17 mouse cellular contexts compared by ENCODE assay signal in genomic region chr14:25181406-25181805, GRCm38 (mm10).
A peak's percentile ranks its signal among the peaks of the same experiment; 100 is the strongest.
DNase-seq lines count a peak whose midpoint lies in the region; ATAC-seq lines count a peak whose summit lies in the region.
"Had no signal": no experiment of that assay in that cellular context is flagged by ENCODE, and none has a peak within 500 bp of the region (broad histone marks: within the 10 kb centered on the region; RNA-seq: fewer than 3 reads in every experiment).

No protein-coding gene starts in this region.

- H3K27me3 ChIP-seq in heart, embryonic 12.5 days (replicated peaks): no peaks in the 10 kb centered on the region
- H3K27me3 ChIP-seq in intestine, embryonic 14.5 days (replicated peaks; ENCODE audit: control insufficient read depth, insufficient read depth, low read length): no peaks in the 10 kb centered on the region
- H3K27me3 ChIP-seq: hindbrain, embryonic 15.5 days; limb, embryonic 13.5 days; neural tube, embryonic 15.5 days had no signal

- no peak for ATAC-seq in heart, embryonic 12.5 days (ENCODE audit: insufficient number of reproducible peaks, low FRiP score)
- peak; percentile 60; the same call in 1 of the 2 replicates for ATAC-seq in intestine, embryonic 14.5 days (replicated peaks; ENCODE audit: low FRiP score, low TSS enrichment, low read depth)
- ATAC-seq in cerebellum, adult (ENCODE audit: insufficient number of reproducible peaks, low FRiP score, low TSS enrichment): no peak
- ATAC-seq: forebrain, postnatal 0 days; midbrain, embryonic 16.5 days had no signal

- no peak overlapping the region for H3K4me3 ChIP-seq in heart, embryonic 12.5 days
- no peak overlapping the region for H3K4me3 ChIP-seq in intestine, embryonic 14.5 days (ENCODE audit: low read depth, low read length)
- H3K4me3 ChIP-seq: embryonic facial prominence, embryonic 15.5 days; heart, embryonic 13.5 days; hindbrain, embryonic 15.5 days; limb, embryonic 13.5 days; neural tube, embryonic 15.5 days had no signal

- WGBS in heart, embryonic 12.5 days: 60% methylated on average over 2 of the region's 2 CpGs
- 51% methylated on average over 2 of the region's 2 CpGs for WGBS in intestine, embryonic 14.5 days

- no peak overlapping the region for H3K27ac ChIP-seq in heart, embryonic 12.5 days (ENCODE audit: poor library complexity, severe bottlenecking)
- no peak overlapping the region for H3K27ac ChIP-seq in intestine, embryonic 14.5 days (ENCODE audit: low read depth)
- H3K27ac ChIP-seq: embryonic facial prominence, embryonic 15.5 days; heart, embryonic 13.5 days; hindbrain, embryonic 15.5 days; limb, embryonic 13.5 days; neural tube, embryonic 15.5 days had no signal

- H3K9ac ChIP-seq in heart, embryonic 12.5 days: no peak overlapping the region
- no peak overlapping the region for H3K9ac ChIP-seq in intestine, embryonic 14.5 days (ENCODE audit: low read length)
- H3K9ac ChIP-seq: embryonic facial prominence, embryonic 15.5 days; forebrain, postnatal 0 days; heart, embryonic 13.5 days; hindbrain, embryonic 15.5 days; limb, embryonic 13.5 days; neural tube, embryonic 15.5 days had no signal

- peaks cover 21% of the 10 kb centered on the region for H3K4me1 ChIP-seq in heart, embryonic 12.5 days (replicated peaks)
- H3K4me1 ChIP-seq in intestine, embryonic 14.5 days (replicated peaks; ENCODE audit: control insufficient read depth, insufficient read depth, low read length): peaks cover 11% of the 10 kb centered on the region

- no peak overlapping the region for H3K4me2 ChIP-seq in heart, embryonic 12.5 days
- no peak overlapping the region for H3K4me2 ChIP-seq in intestine, embryonic 14.5 days (ENCODE audit: low read length)
- H3K4me2 ChIP-seq: embryonic facial prominence, embryonic 15.5 days; heart, embryonic 13.5 days; hindbrain, embryonic 15.5 days; limb, embryonic 13.5 days; neural tube, embryonic 15.5 days had no signal

- H3K9me3 ChIP-seq in heart, embryonic 12.5 days (replicated peaks): no peaks in the 10 kb centered on the region
- no peaks in the 10 kb centered on the region for H3K9me3 ChIP-seq in intestine, embryonic 14.5 days (ENCODE audit: control insufficient read depth, low read length)
- H3K9me3 ChIP-seq: embryonic facial prominence, embryonic 15.5 days; heart, embryonic 13.5 days; hindbrain, embryonic 15.5 days; limb, embryonic 13.5 days; neural tube, embryonic 15.5 days had no signal

- peak; percentile 91 for DNase-seq in heart, adult 11 months
- DNase-seq in intestine, embryonic 14.5 days (ENCODE audit: low spot score): no peak
- DNase-seq in kidney, postnatal 10 days: peak; percentile 49
- peak; percentile 78 for DNase-seq in skeletal muscle tissue, adult 2 months (ENCODE audit: low read depth, low spot score)
- no peak for DNase-seq in right cerebral cortex, postnatal 10 days (ENCODE audit: low spot score in 2 of 2)
- no peak for DNase-seq in thymus, postnatal 0 days (ENCODE audit: low spot score)
- DNase-seq: cerebellum, postnatal 25 days; forebrain, postnatal 0 days; lung, postnatal 4 days had no signal

- no peaks in the 10 kb centered on the region for H3K36me3 ChIP-seq in heart, embryonic 12.5 days
- H3K36me3 ChIP-seq in intestine, embryonic 14.5 days (ENCODE audit: control insufficient read depth, insufficient read depth, low read length): no peaks in the 10 kb centered on the region
- H3K36me3 ChIP-seq: embryonic facial prominence, embryonic 15.5 days; heart, embryonic 13.5 days; hindbrain, embryonic 15.5 days; limb, embryonic 13.5 days; neural tube, embryonic 15.5 days had no signal

Comparison
In these comparisons a context has a peak if more than half of its experiments do, and no peak if none do; other contexts are left out.
1. DNase-seq: peak in heart, adult 11 months (single experiment), kidney, postnatal 10 days (single experiment) and skeletal muscle tissue, adult 2 months (single experiment); none in intestine, embryonic 14.5 days (single experiment), right cerebral cortex, postnatal 10 days (0 of 2) and thymus, postnatal 0 days (single experiment).